Mouse (Mus musculus) heart, postnatal 0 days (tissue): ENCODE data around the gene Ccdc14.

Experiments used
- CTCF ChIP-seq: IDR thresholded peaks from 2 replicates; pipeline ENCODE4 v1.5.1; 2016; ENCODE audit warnings: antibody characterized with exemption, control low read depth, low read depth
- EP300 ChIP-seq: IDR thresholded peaks from 2 replicates; pipeline ENCODE4 v1.6.1; 2016; ENCODE audit warnings: antibody characterized with exemption, low read depth

- TF ChIP-seq CTCF, result no peak
- TF ChIP-seq EP300, result no peak
Measured at GRCm38 (mm10) chr16:34706019-34706418, 15.6 kb downstream of the Ccdc14 start.
